Mouse (Mus musculus): Measurements from ENCODE around the gene Cx3cl1. TPM values are rescaled to one million over a fixed set of nuclear protein-coding genes. Genes with fewer than 3 reads are reported as not detected.
A peak's percentile ranks its signal among the peaks of the same experiment; 100 is the strongest.

Gene Cx3cl1
- polyA plus RNA-seq (2014; fragmentation: Nextera tagmentation; extraction: Ambion mirVana), result 7.9 and 8.3 TPM in 2 replicates

GRCm38 (mm10) chr8:94771941-94772670 lies at the start of gene Cx3cl1:
Cx3cl1 (plus strand) TSS chr8:94772009.
- peak within 1 kb of the TSS; percentile 45 for H3K4me3 ChIP-seq (ENCODE audit: low read depth, low read length)
- ATAC-seq (ENCODE audit: low read depth) (peak; percentile 85), DNase-seq (ENCODE audit: low spot score) (peak; percentile 90)
- peak within 1 kb of the TSS; percentile 66 for H3K4me2 ChIP-seq (ENCODE audit: low read depth, low read length)
- peak within 1 kb of the TSS; percentile 58 for H3K27ac ChIP-seq (replicated peaks; ENCODE audit: low read depth, low read length)
- H3K9ac ChIP-seq (ENCODE audit: low read depth, low read length), result peak within 1 kb of the TSS; percentile 62
- H3K9me3 ChIP-seq (ENCODE audit: control insufficient read depth, low read length), result no peaks in the 10 kb centered on the region
- peaks cover 11% of the 10 kb centered on the region for H3K4me1 ChIP-seq (ENCODE audit: control insufficient read depth, insufficient read depth, low read length)
- H3K27me3 ChIP-seq (replicated peaks; ENCODE audit: control insufficient read depth, insufficient read depth, low read length), result peaks cover 24% of the 10 kb centered on the region
- no peaks in the 10 kb centered on the region for H3K36me3 ChIP-seq (ENCODE audit: control insufficient read depth, insufficient read depth, low read length)
- WGBS, result under 1% methylated on average over 29 of the region's 38 CpGs

- ATAC-seq (ENCODE audit: low read depth) (no peak), DNase-seq (ENCODE audit: low spot score) (no peak)
- Histone ChIP-seq H3K4me3 (ENCODE audit: low read depth, low read length) (no peak overlapping the region), H3K9ac (ENCODE audit: low read depth, low read length) (no peak overlapping the region), H3K4me1 (ENCODE audit: control insufficient read depth, insufficient read depth, low read length) (no peaks in the 10 kb centered on the region), H3K27me3 (replicated peaks; ENCODE audit: control insufficient read depth, insufficient read depth, low read length) (no peaks in the 10 kb centered on the region), H3K9me3 (ENCODE audit: control insufficient read depth, low read length) (no peaks in the 10 kb centered on the region), H3K27ac (replicated peaks; ENCODE audit: low read depth, low read length) (no peak overlapping the region), H3K36me3 (ENCODE audit: control insufficient read depth, insufficient read depth, low read length) (no peaks in the 10 kb centered on the region), H3K4me2 (ENCODE audit: low read depth, low read length) (no peak overlapping the region)
- 84% methylated on average over 5 of the region's 5 CpGs for WGBS
Measured at GRCm38 (mm10) chr8:94725998-94726397, 45.8 kb upstream of the Cx3cl1 start.

- Histone ChIP-seq H3K9me3 (ENCODE audit: control insufficient read depth, low read length) (no peaks in the 10 kb centered on the region), H3K27ac (replicated peaks; ENCODE audit: low read depth, low read length) (no peak overlapping the region), H3K4me1 (ENCODE audit: control insufficient read depth, insufficient read depth, low read length) (no peaks in the 10 kb centered on the region), H3K4me3 (ENCODE audit: low read depth, low read length) (no peak overlapping the region), H3K27me3 (replicated peaks; ENCODE audit: control insufficient read depth, insufficient read depth, low read length) (no peaks in the 10 kb centered on the region), H3K4me2 (ENCODE audit: low read depth, low read length) (no peak overlapping the region), H3K9ac (ENCODE audit: low read depth, low read length) (no peak overlapping the region), H3K36me3 (ENCODE audit: control insufficient read depth, insufficient read depth, low read length) (no peaks in the 10 kb centered on the region)
- DNase-seq (ENCODE audit: low spot score) (no peak), ATAC-seq (ENCODE audit: low read depth) (no peak)
- 77% methylated on average over 4 of the region's 4 CpGs for WGBS
Measured at GRCm38 (mm10) chr8:94729301-94729700, 42.5 kb upstream of the Cx3cl1 start.

- Histone ChIP-seq H3K4me1 (ENCODE audit: control insufficient read depth, insufficient read depth, low read length) (no peaks in the 10 kb centered on the region), H3K9ac (ENCODE audit: low read depth, low read length) (no peak overlapping the region), H3K4me3 (ENCODE audit: low read depth, low read length) (no peak overlapping the region), H3K27ac (replicated peaks; ENCODE audit: low read depth, low read length) (no peak overlapping the region), H3K27me3 (replicated peaks; ENCODE audit: control insufficient read depth, insufficient read depth, low read length) (no peaks in the 10 kb centered on the region), H3K36me3 (ENCODE audit: control insufficient read depth, insufficient read depth, low read length) (no peaks in the 10 kb centered on the region), H3K4me2 (ENCODE audit: low read depth, low read length) (no peak overlapping the region), H3K9me3 (ENCODE audit: control insufficient read depth, low read length) (no peaks in the 10 kb centered on the region)
- ATAC-seq (ENCODE audit: low read depth), result peak; percentile 37; the same call in 1 of the 2 replicates
- WGBS, result 67% methylated on average over 5 of the region's 5 CpGs
- DNase-seq (ENCODE audit: low spot score), result peak; percentile 24
Measured at GRCm38 (mm10) chr8:94733821-94734465, 37.9 kb upstream of the Cx3cl1 start.

GRCm38 (mm10) chr8:94734735-94735350 lies 37.0 kb upstream of the Cx3cl1 start:
- ATAC-seq (ENCODE audit: low read depth), result no peak
- Histone ChIP-seq H3K4me1 (ENCODE audit: control insufficient read depth, insufficient read depth, low read length) (no peaks in the 10 kb centered on the region), H3K4me2 (ENCODE audit: low read depth, low read length) (no peak overlapping the region), H3K9me3 (ENCODE audit: control insufficient read depth, low read length) (no peaks in the 10 kb centered on the region), H3K27me3 (replicated peaks; ENCODE audit: control insufficient read depth, insufficient read depth, low read length) (no peaks in the 10 kb centered on the region), H3K4me3 (ENCODE audit: low read depth, low read length) (no peak overlapping the region), H3K27ac (replicated peaks; ENCODE audit: low read depth, low read length) (no peak overlapping the region), H3K9ac (ENCODE audit: low read depth, low read length) (no peak overlapping the region), H3K36me3 (ENCODE audit: control insufficient read depth, insufficient read depth, low read length) (no peaks in the 10 kb centered on the region)
- WGBS, result 74% methylated on average over 7 of the region's 7 CpGs
- no peak for DNase-seq (ENCODE audit: low spot score)

GRCm38 (mm10) chr8:94735426-94736094 lies 36.2 kb upstream of the Cx3cl1 start:
- Histone ChIP-seq H3K4me3 (ENCODE audit: low read depth, low read length) (no peak overlapping the region), H3K36me3 (ENCODE audit: control insufficient read depth, insufficient read depth, low read length) (no peaks in the 10 kb centered on the region), H3K27me3 (replicated peaks; ENCODE audit: control insufficient read depth, insufficient read depth, low read length) (no peaks in the 10 kb centered on the region), H3K27ac (replicated peaks; ENCODE audit: low read depth, low read length) (no peak overlapping the region), H3K4me2 (ENCODE audit: low read depth, low read length) (no peak overlapping the region), H3K4me1 (ENCODE audit: control insufficient read depth, insufficient read depth, low read length) (no peaks in the 10 kb centered on the region), H3K9ac (ENCODE audit: low read depth, low read length) (no peak overlapping the region), H3K9me3 (ENCODE audit: control insufficient read depth, low read length) (no peaks in the 10 kb centered on the region)
- no peak for ATAC-seq (ENCODE audit: low read depth)
- WGBS, result 59% methylated on average over 5 of the region's 5 CpGs
- DNase-seq (ENCODE audit: low spot score), result no peak

GRCm38 (mm10) chr8:94739829-94740228 lies 32.0 kb upstream of the Cx3cl1 start:
- H3K4me2 ChIP-seq (ENCODE audit: low read depth, low read length), result no peak overlapping the region
- no peaks in the 10 kb centered on the region for H3K27me3 ChIP-seq (replicated peaks; ENCODE audit: control insufficient read depth, insufficient read depth, low read length)
- 86% methylated on average over 6 of the region's 6 CpGs for WGBS
- ATAC-seq (ENCODE audit: low read depth) (no peak), DNase-seq (ENCODE audit: low spot score) (no peak)
- H3K9me3 ChIP-seq (ENCODE audit: control insufficient read depth, low read length), result no peaks in the 10 kb centered on the region
- H3K27ac ChIP-seq (replicated peaks; ENCODE audit: low read depth, low read length), result no peak overlapping the region
- no peak overlapping the region for H3K9ac ChIP-seq (ENCODE audit: low read depth, low read length)
- H3K4me3 ChIP-seq (ENCODE audit: low read depth, low read length), result no peak overlapping the region
- H3K4me1 ChIP-seq (ENCODE audit: control insufficient read depth, insufficient read depth, low read length), result no peaks in the 10 kb centered on the region
- H3K36me3 ChIP-seq (ENCODE audit: control insufficient read depth, insufficient read depth, low read length), result no peaks in the 10 kb centered on the region

- no peak for ATAC-seq (ENCODE audit: low read depth)
Measured at GRCm38 (mm10) chr8:94740591-94740990, 31.2 kb upstream of the Cx3cl1 start.

More at GRCm38 (mm10) chr8:94740591-94740990, 31.2 kb upstream of the Cx3cl1 start:
- Histone ChIP-seq H3K9me3 (ENCODE audit: control insufficient read depth, low read length) (no peaks in the 10 kb centered on the region), H3K27me3 (replicated peaks; ENCODE audit: control insufficient read depth, insufficient read depth, low read length) (no peaks in the 10 kb centered on the region), H3K4me3 (ENCODE audit: low read depth, low read length) (no peak overlapping the region), H3K4me1 (ENCODE audit: control insufficient read depth, insufficient read depth, low read length) (no peaks in the 10 kb centered on the region), H3K27ac (replicated peaks; ENCODE audit: low read depth, low read length) (no peak overlapping the region), H3K9ac (ENCODE audit: low read depth, low read length) (no peak overlapping the region), H3K36me3 (ENCODE audit: control insufficient read depth, insufficient read depth, low read length) (no peaks in the 10 kb centered on the region), H3K4me2 (ENCODE audit: low read depth, low read length) (no peak overlapping the region)
- DNase-seq (ENCODE audit: low spot score), result no peak
- WGBS, result 89% methylated on average over 3 of the region's 3 CpGs
